Mouse (Mus musculus): Measurements from ENCODE around the gene Kras. TPM values are rescaled to one million over a fixed set of nuclear protein-coding genes. Genes with fewer than 3 reads are reported as not detected.

Gene Kras
- polyA plus RNA-seq, 1 experiment from 2014 or later = 90.5 TPM

DNA sequence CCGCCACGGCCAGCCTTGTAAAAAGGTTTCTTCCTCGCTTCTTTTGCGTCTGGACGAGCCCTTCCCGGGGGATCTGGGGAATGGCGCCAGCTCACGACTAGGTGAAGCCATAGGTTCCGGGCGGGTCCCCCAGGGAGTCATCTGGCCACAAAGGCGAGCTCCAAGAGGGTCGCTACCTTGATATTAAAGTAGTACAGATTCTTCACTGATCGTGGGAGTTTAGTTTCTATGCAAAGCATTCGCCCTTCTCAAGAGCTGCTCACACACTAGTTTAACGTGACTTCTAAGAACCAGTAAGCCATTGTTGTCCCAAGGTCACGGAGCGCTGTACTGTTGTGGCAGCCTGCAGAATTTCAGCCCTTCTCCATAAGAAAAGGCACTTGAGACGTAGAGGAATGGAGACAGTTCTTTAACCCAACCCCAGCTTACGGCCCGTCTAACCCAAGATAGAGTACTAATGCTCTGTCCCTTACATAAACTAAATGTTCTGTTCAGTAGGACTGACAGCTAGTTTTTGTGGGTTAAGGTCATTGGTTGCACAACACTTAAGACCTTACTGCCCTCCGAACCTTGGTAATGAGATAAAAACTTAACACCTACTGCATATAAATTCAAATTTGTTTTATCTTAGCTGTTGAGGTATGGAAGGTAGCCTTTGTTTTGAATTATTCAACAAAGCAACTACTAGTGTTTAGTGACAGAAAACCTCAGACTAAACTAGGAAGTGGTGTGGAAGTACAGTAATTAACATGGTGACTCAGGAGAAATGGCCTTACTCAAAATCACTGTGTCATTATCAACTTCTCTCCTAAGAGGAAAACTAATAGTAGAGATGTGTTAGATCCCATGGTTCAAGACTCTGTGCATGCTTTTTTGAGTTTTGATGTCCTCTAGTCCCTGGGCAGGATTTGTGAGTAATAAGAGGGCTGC is 38.4 kb downstream of the Kras start:
- TF ChIP-seq CTCF (IDR thresholded peaks at IDR 0.05) (peak; percentile 36; the same call in 1 of the 2 replicates), EP300 (IDR thresholded peaks at IDR 0.05) (no peak)
- H3K9ac ChIP-seq (replicated peaks; ENCODE audit: low read depth) = peak overlapping the region; percentile 88
- DNase-seq (ENCODE audit: low spot score) = peak; percentile 72
- ATAC-seq = peak; percentile 34
- H3K36me3 ChIP-seq (ENCODE audit: insufficient read depth, low read length) = no peaks in the 10 kb centered on the region
- H3K27me3 ChIP-seq (replicated peaks; ENCODE audit: insufficient read depth, low read length) = no peaks in the 10 kb centered on the region
- 0 out of 2 replicates have a peak, but pooled peaks cover 5% of the 10 kb centered on the region for H3K4me1 ChIP-seq (ENCODE audit: insufficient read depth, low read depth, low read length)
- H3K4me2 ChIP-seq (replicated peaks; ENCODE audit: low read depth, low read length) = peak overlapping the region; percentile 75
- peak overlapping the region; percentile 98 for H3K27ac ChIP-seq (ENCODE audit: low read length)
- no peaks in the 10 kb centered on the region for H3K9me3 ChIP-seq (ENCODE audit: low read length)
- WGBS = 2% methylated on average over 21 of the region's 21 CpGs
- H3K4me3 ChIP-seq (ENCODE audit: low read depth, low read length) = peak overlapping the region; percentile 69

DNA sequence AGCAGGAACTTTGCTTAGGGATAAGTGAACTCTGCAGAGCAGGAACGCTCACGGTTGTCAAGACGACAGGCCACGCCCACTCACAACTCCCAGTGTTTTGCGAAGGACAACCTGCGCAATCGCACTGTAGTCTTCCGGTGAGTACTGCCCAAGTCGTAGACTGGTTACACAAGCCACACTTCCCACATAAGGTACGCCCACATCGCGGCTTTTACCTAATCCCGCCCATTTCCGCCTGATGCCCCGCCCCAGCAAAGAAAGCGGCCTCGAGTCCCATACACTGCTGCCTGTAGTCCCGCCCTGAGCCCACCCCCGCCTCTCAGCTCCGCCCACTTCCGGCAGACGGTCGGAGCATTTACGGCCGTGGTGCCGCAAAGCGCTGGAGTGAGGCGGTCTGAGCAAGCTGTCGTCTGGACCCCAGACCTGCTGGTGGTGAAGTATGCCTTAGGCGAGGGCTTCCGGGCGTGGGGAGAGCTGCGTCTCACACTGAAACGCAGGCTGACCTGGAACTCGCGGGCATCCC is 39.2 kb downstream of the Kras start, which contains the start of the genes Casc1 and Etfrf1:
Gene Casc1 (minus strand): TSS at position 190 of the 523 bp plus-strand sequence.
Gene Etfrf1 (plus strand): TSS at position 319 of the 523 bp plus-strand sequence.
- under 1% methylated on average over 36 of the region's 36 CpGs for WGBS
- TF ChIP-seq CTCF (IDR thresholded peaks at IDR 0.05) (no peak), EP300 (IDR thresholded peaks at IDR 0.05) (peak; percentile 29; the same call in 1 of the 2 replicates)
- Histone ChIP-seq H3K9ac (replicated peaks; ENCODE audit: low read depth) (peak within 1 kb of the TSS; percentile 88), H3K27ac (ENCODE audit: low read length) (peak within 1 kb of the TSS; percentile 98), H3K4me2 (replicated peaks; ENCODE audit: low read depth, low read length) (peak within 1 kb of the TSS; percentile 75), H3K4me3 (ENCODE audit: low read depth, low read length) (peak within 1 kb of the TSS; percentile 69), H3K36me3 (ENCODE audit: insufficient read depth, low read length) (no peaks in the 10 kb centered on the region), H3K27me3 (replicated peaks; ENCODE audit: insufficient read depth, low read length) (no peaks in the 10 kb centered on the region), H3K9me3 (ENCODE audit: low read length) (no peaks in the 10 kb centered on the region), H3K4me1 (ENCODE audit: insufficient read depth, low read depth, low read length) (0 out of 2 replicates have a peak, but pooled peaks cover 5% of the 10 kb centered on the region)
- DNase-seq (ENCODE audit: low spot score) (peak; percentile 100), ATAC-seq (peak; percentile 99)

DNA sequence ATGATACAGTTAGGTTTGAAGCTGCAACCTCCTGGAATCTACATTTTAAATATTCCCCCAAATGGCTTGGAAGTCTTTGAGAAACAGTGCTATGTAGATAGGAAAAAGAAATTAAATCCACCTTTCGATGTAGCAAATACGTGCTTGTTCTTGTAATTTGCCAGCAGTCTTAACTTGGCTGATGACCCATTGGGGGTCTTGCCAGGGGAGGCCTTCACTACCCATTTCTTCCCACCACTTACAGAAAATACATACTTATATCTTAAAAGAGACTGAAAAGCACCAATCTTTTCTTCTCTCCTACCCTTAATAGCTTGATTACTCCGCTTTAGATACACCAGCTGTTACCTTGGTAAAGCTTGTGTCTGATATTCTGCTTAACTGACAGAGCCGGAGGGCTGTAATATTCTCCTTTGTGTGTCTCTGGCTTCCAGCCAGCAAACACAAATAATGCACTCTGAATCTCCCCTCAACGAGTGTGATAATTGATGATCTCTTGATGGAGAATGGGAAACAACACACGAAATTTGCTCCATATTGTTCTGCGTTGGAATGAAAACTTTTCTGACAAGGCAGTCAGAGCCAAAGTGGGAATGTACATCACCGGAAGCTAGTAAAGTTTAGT is 39.9 kb downstream of the Kras start:
- Histone ChIP-seq H3K27me3 (replicated peaks; ENCODE audit: insufficient read depth, low read length) (no peaks in the 10 kb centered on the region), H3K36me3 (ENCODE audit: insufficient read depth, low read length) (no peaks in the 10 kb centered on the region), H3K9ac (replicated peaks; ENCODE audit: low read depth) (no peak overlapping the region), H3K4me1 (ENCODE audit: insufficient read depth, low read depth, low read length) (0 out of 2 replicates have a peak, but pooled peaks cover 5% of the 10 kb centered on the region), H3K4me2 (replicated peaks; ENCODE audit: low read depth, low read length) (peak overlapping the region; percentile 64), H3K9me3 (ENCODE audit: low read length) (no peaks in the 10 kb centered on the region), H3K27ac (ENCODE audit: low read length) (peak overlapping the region; percentile 66), H3K4me3 (ENCODE audit: low read depth, low read length) (peak overlapping the region; percentile 40)
- TF ChIP-seq CTCF (IDR thresholded peaks at IDR 0.05) = no peak
- TF ChIP-seq EP300 (IDR thresholded peaks at IDR 0.05) = no peak
- ATAC-seq (no peak), DNase-seq (ENCODE audit: low spot score) (no peak)
- 30% methylated on average over 8 of the region's 8 CpGs for WGBS

DNA sequence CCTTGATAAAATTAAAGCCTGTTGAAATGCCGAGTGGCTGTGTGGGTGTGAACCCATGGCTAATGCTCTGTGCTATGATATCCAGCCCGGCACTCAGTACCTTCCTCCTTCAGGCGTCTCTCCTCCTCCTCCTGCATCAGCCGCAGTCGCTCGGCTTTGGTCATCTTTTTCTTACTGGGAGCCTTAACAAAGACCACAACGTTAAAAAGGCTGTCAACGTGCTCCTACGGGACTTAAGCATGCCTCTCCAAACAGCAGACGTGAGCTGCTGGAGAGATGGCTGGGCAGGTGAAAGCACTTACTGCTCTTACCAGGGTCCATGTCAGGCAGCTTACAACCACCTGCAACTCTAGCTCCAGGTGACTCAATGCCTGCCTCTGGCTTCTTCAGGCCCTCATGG is 44.9 kb downstream of the Kras start:
- WGBS = 49% methylated on average over 10 of the region's 10 CpGs
- Histone ChIP-seq H3K27me3 (replicated peaks; ENCODE audit: insufficient read depth, low read length) (no peaks in the 10 kb centered on the region), H3K9me3 (ENCODE audit: low read length) (no peaks in the 10 kb centered on the region), H3K36me3 (ENCODE audit: insufficient read depth, low read length) (no peaks in the 10 kb centered on the region), H3K4me1 (ENCODE audit: insufficient read depth, low read depth, low read length) (0 out of 2 replicates have a peak, but pooled peaks cover under 1% of the 10 kb centered on the region), H3K4me2 (replicated peaks; ENCODE audit: low read depth, low read length) (no peak overlapping the region), H3K27ac (ENCODE audit: low read length) (no peak overlapping the region), H3K9ac (replicated peaks; ENCODE audit: low read depth) (no peak overlapping the region), H3K4me3 (ENCODE audit: low read depth, low read length) (no peak overlapping the region)
- TF ChIP-seq CTCF (IDR thresholded peaks at IDR 0.05) = no peak
- no peak for TF ChIP-seq EP300 (IDR thresholded peaks at IDR 0.05)
- no peak for DNase-seq (ENCODE audit: low spot score)
- no peak for ATAC-seq

DNA sequence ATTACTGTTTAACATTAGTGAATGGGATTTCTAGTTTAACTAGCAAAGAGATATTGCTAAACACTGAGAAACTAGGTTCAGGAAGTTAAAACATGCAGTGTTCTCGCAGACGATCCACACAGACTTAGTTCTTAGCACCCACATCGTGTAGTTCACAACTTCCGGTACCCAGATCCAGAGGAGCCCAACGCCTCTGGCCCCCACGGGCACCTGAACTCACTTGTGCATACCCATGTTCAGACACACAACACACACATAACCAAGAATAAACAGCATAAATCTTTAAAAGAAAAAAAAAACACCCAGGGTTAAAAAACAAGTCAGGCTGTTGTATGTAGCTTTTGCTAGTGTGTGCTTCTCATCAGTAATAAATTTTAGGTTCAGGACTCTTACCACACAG is 45.6 kb downstream of the Kras start:
- Histone ChIP-seq H3K36me3 (ENCODE audit: insufficient read depth, low read length) (no peaks in the 10 kb centered on the region), H3K27ac (ENCODE audit: low read length) (no peak overlapping the region), H3K9me3 (ENCODE audit: low read length) (no peaks in the 10 kb centered on the region), H3K4me1 (ENCODE audit: insufficient read depth, low read depth, low read length) (no peaks in the 10 kb centered on the region), H3K4me2 (replicated peaks; ENCODE audit: low read depth, low read length) (no peak overlapping the region), H3K9ac (replicated peaks; ENCODE audit: low read depth) (no peak overlapping the region), H3K27me3 (replicated peaks; ENCODE audit: insufficient read depth, low read length) (no peaks in the 10 kb centered on the region), H3K4me3 (ENCODE audit: low read depth, low read length) (no peak overlapping the region)
- 83% methylated on average over 6 of the region's 6 CpGs for WGBS
- DNase-seq (ENCODE audit: low spot score) (no peak), ATAC-seq (no peak)
- TF ChIP-seq EP300 (IDR thresholded peaks at IDR 0.05) (no peak), CTCF (IDR thresholded peaks at IDR 0.05) (no peak)
